Comparison of ENCODE assay signal across 27 mouse cellular contexts in the genomic region with DNA sequence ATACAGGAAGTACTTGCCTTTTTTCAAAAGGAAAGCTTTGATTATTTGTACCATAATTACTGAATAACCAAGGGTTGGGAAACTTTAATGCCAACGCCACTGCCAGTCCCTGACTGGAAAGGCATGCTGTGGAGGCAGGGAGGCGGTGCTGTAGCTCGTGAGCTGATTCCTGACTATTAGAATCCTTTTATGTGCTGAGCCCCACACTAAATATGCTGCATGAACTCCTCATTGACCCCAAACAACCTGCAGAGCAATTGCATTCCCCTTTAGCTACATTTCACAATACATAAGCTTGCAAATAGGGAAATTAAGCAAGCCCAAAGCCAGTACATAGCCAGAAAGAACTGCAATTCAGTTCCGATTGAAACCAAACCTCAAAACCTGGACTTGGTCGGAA.
DNase-seq lines count a peak whose midpoint lies in the region; ATAC-seq and TF ChIP-seq lines count a peak whose summit lies in the region.
"Had no signal": no experiment of that assay in that cellular context is flagged by ENCODE, and none has a peak within 500 bp of the region (broad histone marks: within the 10 kb centered on the region; RNA-seq: fewer than 3 reads in every experiment).

No protein-coding gene starts in this region.

- ATAC-seq in megakaryocyte progenitor cell, adult 5-6 weeks (replicated peaks; ENCODE audit: poor library complexity), result peak; percentile 46
- ATAC-seq: forebrain, embryonic 13.5 days; forebrain, embryonic 16.5 days; hindbrain, postnatal 0 days; inflammation-experienced regulatory T-cells, adult 6 months; Patski had no signal

- H3K36me3 ChIP-seq in heart, adult 2 months (ENCODE audit: control insufficient read depth, insufficient read depth, low read length), result no peaks in the 10 kb centered on the region
- H3K36me3 ChIP-seq: embryonic facial prominence, embryonic 13.5 days; heart, embryonic 10.5 days; heart, embryonic 13.5 days had no signal

- intact Hi-C loops in heart, adult 2 months (cut with DNase I), result no loop called here
- intact Hi-C loops in left cerebral cortex, postnatal 14 days (cut with DNase I), result no loop called here

- DNase-seq in heart, adult 11 months, result peak; percentile 55
- DNase-seq in heart, adult 2 months, result no peak
- peak; percentile 1 for DNase-seq in lung, postnatal 36 days
- DNase-seq in lung, postnatal 10 days, result no peak
- DNase-seq in left cerebral cortex, postnatal 14 days (ENCODE audit: low spot score in 2 of 2), result no peak
- DNase-seq: adrenal gland, adult 2 months; adrenal gland, postnatal 14 days; cerebellum, adult 11 months; cerebellum, adult 2 months; cerebellum, adult 9-11 months; cerebellum, postnatal 25 days; gastrocnemius, postnatal 10 days; gastrocnemius, postnatal 36 days; heart, adult 18-20 months; heart, postnatal 14 days; heart, postnatal 4 days had no signal

- no peak overlapping the region for H3K9ac ChIP-seq in heart, adult 2 months (ENCODE audit: low read depth, low read length)
- H3K9ac ChIP-seq: embryonic facial prominence, embryonic 13.5 days; forebrain, embryonic 13.5 days; heart, embryonic 13.5 days; hindbrain, embryonic 14.5 days had no signal

- no peaks in the 10 kb centered on the region for H3K4me1 ChIP-seq in heart, adult 2 months (ENCODE audit: control insufficient read depth, insufficient read depth, low read length)
- H3K4me1 ChIP-seq: embryonic facial prominence, embryonic 13.5 days; heart, embryonic 10.5 days; heart, embryonic 13.5 days had no signal

- no peak overlapping the region for H3K27ac ChIP-seq in heart, adult 2 months
- H3K27ac ChIP-seq: embryonic facial prominence, embryonic 13.5 days; forebrain, embryonic 13.5 days; heart, embryonic 10.5 days; heart, embryonic 13.5 days; hindbrain, embryonic 14.5 days; hindbrain, postnatal 0 days had no signal

- H3K4me3 ChIP-seq in heart, adult 2 months, result no peak overlapping the region
- H3K4me3 ChIP-seq: embryonic facial prominence, embryonic 13.5 days; erythroblast, embryonic 14.5 days; forebrain, embryonic 13.5 days; heart, embryonic 10.5 days; heart, embryonic 13.5 days had no signal

- no peak for TF ChIP-seq CTCF in heart, adult 2 months (IDR thresholded peaks at IDR 0.05)

- H3K27me3 ChIP-seq in heart, adult 2 months (ENCODE audit: control insufficient read depth, insufficient read depth, low read length), result peaks cover 1% of the 10 kb centered on the region; the same call in 1 of the 2 replicates
- H3K27me3 ChIP-seq: embryonic facial prominence, embryonic 13.5 days; forebrain, embryonic 13.5 days; heart, embryonic 13.5 days had no signal

- H3K79me2 ChIP-seq in heart, adult 2 months (replicated peaks; ENCODE audit: control insufficient read depth, insufficient read depth, low read length), result no peaks in the 10 kb centered on the region

- no peak for TF ChIP-seq POLR2A in heart, adult 2 months (IDR thresholded peaks at IDR 0.05; ENCODE audit: insufficient read depth, low read depth, low read length)

- TF ChIP-seq EP300 in heart, adult 2 months (IDR thresholded peaks at IDR 0.05; ENCODE audit: insufficient read depth, low read depth, low read length), result no peak

- 89% methylated on average over 5 of the region's 5 CpGs for WGBS in heart, adult 2 months

Comparison
In these comparisons a context has a peak if more than half of its experiments do, and no peak if none do; other contexts are left out.
1. DNase-seq: peak in heart, adult 11 months (single experiment) and lung, postnatal 36 days (single experiment); none in heart, adult 2 months (0 of 2), lung, postnatal 10 days (single experiment) and left cerebral cortex, postnatal 14 days (0 of 2).